15 mouse cellular contexts compared by ENCODE assay signal in the genomic region with DNA sequence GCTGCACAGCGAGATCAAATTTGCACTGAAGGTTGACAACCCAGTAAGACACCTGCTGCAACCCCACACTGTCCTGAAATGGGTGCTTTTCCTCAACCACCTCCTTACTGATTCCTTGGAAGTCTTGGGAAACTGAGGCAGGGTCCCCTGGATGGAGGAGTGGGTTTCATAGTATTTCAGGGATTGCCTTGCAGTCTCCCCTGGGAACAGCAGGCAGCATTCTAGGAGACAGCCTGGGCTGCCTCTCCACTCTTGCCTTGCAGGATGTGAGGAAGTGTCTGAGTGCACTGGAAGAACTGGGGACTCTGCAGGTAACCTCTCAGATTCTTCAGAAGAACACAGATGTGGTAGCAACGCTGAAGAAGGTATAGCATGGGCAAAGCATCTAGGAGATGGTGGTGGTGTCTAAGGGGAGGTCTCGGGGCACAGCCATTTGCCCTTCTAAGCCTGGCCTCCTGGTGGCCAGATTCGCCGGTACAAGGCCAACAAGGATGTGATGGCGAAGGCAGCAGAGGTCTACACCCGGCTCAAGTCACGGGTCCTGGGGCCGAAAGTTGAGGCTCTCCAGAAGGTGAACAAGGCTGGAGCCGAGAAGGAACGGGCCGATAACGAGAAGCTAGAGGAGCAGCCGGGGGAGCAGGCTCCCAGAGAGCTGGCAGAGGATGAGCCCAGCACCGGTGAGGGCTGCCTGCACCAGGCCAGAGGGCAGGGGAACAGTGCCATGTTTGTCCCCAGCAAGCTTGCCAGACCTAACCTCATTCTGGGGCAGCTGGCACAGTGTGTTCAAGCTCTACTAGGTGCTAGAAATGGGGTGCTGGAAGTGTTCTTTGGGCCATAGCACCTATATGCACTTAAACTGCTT. TPM values are rescaled to one million over a fixed set of nuclear protein-coding genes. Genes with fewer than 3 reads are reported as not detected.
DNase-seq lines count a peak whose midpoint lies in the region; ATAC-seq and TF ChIP-seq lines count a peak whose summit lies in the region.
"Had no signal": no experiment of that assay in that cellular context is flagged by ENCODE, and none has a peak within 500 bp of the region (broad histone marks: within the 10 kb centered on the region; RNA-seq: fewer than 3 reads in every experiment).

No protein-coding gene starts in this region.

- no peak overlapping the region for H3K27ac ChIP-seq in hindbrain, postnatal 0 days
- H3K27ac ChIP-seq in hindbrain, embryonic 12.5 days, result no peak overlapping the region
- no peak overlapping the region for H3K27ac ChIP-seq in stomach, postnatal 0 days (replicated peaks)
- H3K27ac ChIP-seq: heart, embryonic 10.5 days; liver, embryonic 15.5 days; neural tube, embryonic 13.5 days; stomach, embryonic 15.5 days had no signal

- no peaks in the 10 kb centered on the region for H3K27me3 ChIP-seq in hindbrain, postnatal 0 days (ENCODE audit: insufficient read depth, low read length)
- no peaks in the 10 kb centered on the region for H3K27me3 ChIP-seq in hindbrain, embryonic 12.5 days
- H3K27me3 ChIP-seq in stomach, postnatal 0 days (ENCODE audit: control insufficient read depth, insufficient read depth, low read length), result no peaks in the 10 kb centered on the region
- H3K27me3 ChIP-seq: liver, embryonic 15.5 days; neural tube, embryonic 13.5 days; stomach, embryonic 15.5 days had no signal

- ATAC-seq in hindbrain, postnatal 0 days, result no peak
- no peak for ATAC-seq in hindbrain, embryonic 12.5 days (ENCODE audit: low FRiP score)
- ATAC-seq in stomach, postnatal 0 days (ENCODE audit: low FRiP score, low TSS enrichment), result no peak

- H3K4me1 ChIP-seq in hindbrain, postnatal 0 days (ENCODE audit: insufficient read depth, low read length), result no peaks in the 10 kb centered on the region
- H3K4me1 ChIP-seq in hindbrain, embryonic 12.5 days, result no peaks in the 10 kb centered on the region
- H3K4me1 ChIP-seq in stomach, postnatal 0 days (replicated peaks; ENCODE audit: control insufficient read depth, insufficient read depth), result no peaks in the 10 kb centered on the region
- H3K4me1 ChIP-seq: heart, embryonic 10.5 days; liver, embryonic 15.5 days; neural tube, embryonic 13.5 days; stomach, embryonic 15.5 days had no signal

- no peak overlapping the region for H3K4me2 ChIP-seq in hindbrain, postnatal 0 days (ENCODE audit: low read depth, low read length)
- no peak overlapping the region for H3K4me2 ChIP-seq in hindbrain, embryonic 12.5 days (replicated peaks)
- H3K4me2 ChIP-seq in stomach, postnatal 0 days (replicated peaks; ENCODE audit: low read depth), result no peak overlapping the region
- H3K4me2 ChIP-seq: liver, embryonic 15.5 days; neural tube, embryonic 13.5 days; stomach, embryonic 15.5 days had no signal

- peak; percentile 30 for TF ChIP-seq CTCF in hindbrain, postnatal 0 days (IDR thresholded peaks at IDR 0.05; ENCODE audit: low read depth)
- TF ChIP-seq CTCF in stomach, postnatal 0 days (IDR thresholded peaks at IDR 0.05; ENCODE audit: low read depth), result peak; percentile 41

- DNase-seq in adrenal gland, adult 2 months, result peak; percentile 19
- no peak for DNase-seq in adrenal gland, adult 18-20 months (ENCODE audit: low spot score in 2 of 2)
- DNase-seq in hindbrain, postnatal 0 days (ENCODE audit: low spot score), result no peak
- peak; percentile 42 for DNase-seq in thymus, postnatal 4 days
- DNase-seq in thymus, postnatal 36 days, result no peak
- DNase-seq in stomach, postnatal 0 days (ENCODE audit: low spot score), result no peak
- no peak for DNase-seq in layer of hippocampus, postnatal 36 days
- DNase-seq: cerebellum, adult 11-12 months; kidney, adult 18-20 months had no signal

- no peak overlapping the region for H3K9ac ChIP-seq in hindbrain, postnatal 0 days (replicated peaks; ENCODE audit: low read length)
- no peak overlapping the region for H3K9ac ChIP-seq in hindbrain, embryonic 12.5 days
- no peak overlapping the region for H3K9ac ChIP-seq in stomach, postnatal 0 days (ENCODE audit: low read length)
- H3K9ac ChIP-seq: liver, embryonic 15.5 days; neural tube, embryonic 13.5 days; stomach, embryonic 15.5 days had no signal

- H3K9me3 ChIP-seq in hindbrain, postnatal 0 days (ENCODE audit: low read length), result no peaks in the 10 kb centered on the region
- no peaks in the 10 kb centered on the region for H3K9me3 ChIP-seq in hindbrain, embryonic 12.5 days (replicated peaks)
- no peaks in the 10 kb centered on the region for H3K9me3 ChIP-seq in stomach, postnatal 0 days (ENCODE audit: control insufficient read depth, low read length)
- H3K9me3 ChIP-seq: heart, embryonic 10.5 days; liver, embryonic 15.5 days; neural tube, embryonic 13.5 days; stomach, embryonic 15.5 days had no signal

- WGBS in hindbrain, postnatal 0 days, result 92% methylated on average over 15 of the region's 15 CpGs
- 94% methylated on average over 15 of the region's 15 CpGs for WGBS in hindbrain, embryonic 12.5 days
- WGBS in stomach, postnatal 0 days, result 91% methylated on average over 15 of the region's 15 CpGs

- peaks cover 69% of the 10 kb centered on the region for H3K36me3 ChIP-seq in hindbrain, postnatal 0 days (ENCODE audit: insufficient read depth, low read length)
- peaks cover 93% of the 10 kb centered on the region for H3K36me3 ChIP-seq in hindbrain, embryonic 12.5 days
- peaks cover 31% of the 10 kb centered on the region for H3K36me3 ChIP-seq in stomach, postnatal 0 days (ENCODE audit: control insufficient read depth, insufficient read depth, low read length)

- no peak for TF ChIP-seq EP300 in stomach, postnatal 0 days (optimal IDR thresholded peaks at IDR 0.05)

- H3K4me3 ChIP-seq in hindbrain, postnatal 0 days (ENCODE audit: low read length), result no peak overlapping the region
- no peak overlapping the region for H3K4me3 ChIP-seq in hindbrain, embryonic 12.5 days
- no peak overlapping the region for H3K4me3 ChIP-seq in stomach, postnatal 0 days (ENCODE audit: low read depth, low read length)
- H3K4me3 ChIP-seq: heart, embryonic 10.5 days; liver, embryonic 15.5 days; neural tube, embryonic 13.5 days; stomach, embryonic 15.5 days had no signal

RNA-seq across cellular contexts. Expression of a gene that starts 10.7 kb away (rescaled TPM):
- total RNA-seq in adrenal gland, adult 2 months (2021), result 100 to 1,000 TPM in 1 of 2 experiments, 10 to 100 TPM in 1; 92.6 to 121 TPM
- 100 and 184 TPM in 2 replicates for polyA plus RNA-seq in adrenal gland, adult 2 months (2012; rRNA removed)
- 100 to 1,000 TPM in 1 of 2 experiments, 10 to 100 TPM in 1; 65.0 to 212 TPM for total RNA-seq in adrenal gland, adult 18-20 months (2021)
- total RNA-seq in hindbrain, postnatal 0 days (2014; rRNA removed), result 0.61 and 0.99 TPM in 2 replicates
- 0.08 and 0.11 TPM in 2 replicates for polyA plus RNA-seq in hindbrain, postnatal 0 days (2015; fragmentation: Nextera tagmentation; extraction: Ambion mirVana)
- 0.06 and 0.09 TPM in 2 replicates for polyA plus RNA-seq in hindbrain, embryonic 12.5 days (2016; fragmentation: Nextera tagmentation; extraction: Ambion mirVana)
- polyA plus RNA-seq in stomach, postnatal 0 days (2015; fragmentation: Nextera tagmentation; extraction: Ambion mirVana), result 0.95 and 1.4 TPM in 2 replicates
- 1 to 10 TPM; 1.4 to 6.8 TPM for total RNA-seq in layer of hippocampus, postnatal 36 days (2021)

RNA-seq across cellular contexts. Expression of a gene that starts 18.5 kb away (rescaled TPM):
- total RNA-seq in adrenal gland, adult 2 months (2021), result 10 to 100 TPM; 59.5 to 71.9 TPM
- polyA plus RNA-seq in adrenal gland, adult 2 months (2012; rRNA removed), result 42.9 and 91.7 TPM in 2 replicates
- total RNA-seq in adrenal gland, adult 18-20 months (2021), result 10 to 100 TPM; 53.7 to 67.4 TPM
- 2.2 and 3.3 TPM in 2 replicates for total RNA-seq in hindbrain, postnatal 0 days (2014; rRNA removed)
- polyA plus RNA-seq in hindbrain, postnatal 0 days (2015; fragmentation: Nextera tagmentation; extraction: Ambion mirVana), result 4.1 and 4.4 TPM in 2 replicates
- polyA plus RNA-seq in hindbrain, embryonic 12.5 days (2016; fragmentation: Nextera tagmentation; extraction: Ambion mirVana), result 0.42 and 0.62 TPM in 2 replicates
- polyA plus RNA-seq in stomach, postnatal 0 days (2015; fragmentation: Nextera tagmentation; extraction: Ambion mirVana), result 0.48 and 0.65 TPM in 2 replicates
- total RNA-seq in layer of hippocampus, postnatal 36 days (2021), result under 1 TPM; 0.40 to 0.63 TPM

RNA-seq across cellular contexts. Expression of a gene that starts 19.5 kb away (rescaled TPM):
- total RNA-seq in adrenal gland, adult 2 months (2021), result 10 to 100 TPM; 52.7 to 63.7 TPM
- polyA plus RNA-seq in adrenal gland, adult 2 months (2012; rRNA removed), result 93.5 and 97.9 TPM in 2 replicates
- total RNA-seq in adrenal gland, adult 18-20 months (2021), result 10 to 100 TPM; 53.9 to 67.0 TPM
- total RNA-seq in hindbrain, postnatal 0 days (2014; rRNA removed), result 57.5 and 70.0 TPM in 2 replicates
- polyA plus RNA-seq in hindbrain, postnatal 0 days (2015; fragmentation: Nextera tagmentation; extraction: Ambion mirVana), result 109 and 119 TPM in 2 replicates
- 167 and 177 TPM in 2 replicates for polyA plus RNA-seq in hindbrain, embryonic 12.5 days (2016; fragmentation: Nextera tagmentation; extraction: Ambion mirVana)
- 37.8 and 38.4 TPM in 2 replicates for polyA plus RNA-seq in stomach, postnatal 0 days (2015; fragmentation: Nextera tagmentation; extraction: Ambion mirVana)
- total RNA-seq in layer of hippocampus, postnatal 36 days (2021), result 100 to 1,000 TPM; 115 to 121 TPM

RNA-seq across cellular contexts. Expression of a gene that starts 22.9 kb away (rescaled TPM):
- total RNA-seq in adrenal gland, adult 2 months (2021), result 10 to 100 TPM; 23.9 to 45.5 TPM
- polyA plus RNA-seq in adrenal gland, adult 2 months (2012; rRNA removed), result 134 and 212 TPM in 2 replicates
- total RNA-seq in adrenal gland, adult 18-20 months (2021), result 10 to 100 TPM; 21.2 to 57.7 TPM
- total RNA-seq in hindbrain, postnatal 0 days (2014; rRNA removed), result 0.21 TPM in 1 of 2 replicates, not detected in the other
- polyA plus RNA-seq in hindbrain, postnatal 0 days (2015; fragmentation: Nextera tagmentation; extraction: Ambion mirVana), result 0.90 and 0.95 TPM in 2 replicates
- polyA plus RNA-seq in hindbrain, embryonic 12.5 days (2016; fragmentation: Nextera tagmentation; extraction: Ambion mirVana), result 0.25 and 0.27 TPM in 2 replicates
- polyA plus RNA-seq in stomach, postnatal 0 days (2015; fragmentation: Nextera tagmentation; extraction: Ambion mirVana), result 1.2 and 1.9 TPM in 2 replicates
- total RNA-seq in layer of hippocampus, postnatal 36 days (2021), result 1 to 10 TPM in 1 of 2 experiments, under 1 TPM in 1; 0.40 to 1.7 TPM
- polyA plus RNA-seq: heart, embryonic 10.5 days; hindbrain, embryonic 11.5 days had no signal

RNA-seq across cellular contexts. Expression of a gene that starts 24.1 kb away (rescaled TPM):
- 10 to 100 TPM; 83.2 to 83.8 TPM for total RNA-seq in adrenal gland, adult 2 months (2021)
- 67.8 and 91.2 TPM in 2 replicates for polyA plus RNA-seq in adrenal gland, adult 2 months (2012; rRNA removed)
- 10 to 100 TPM; 63.6 to 77.6 TPM for total RNA-seq in adrenal gland, adult 18-20 months (2021)
- 92.0 and 111 TPM in 2 replicates for total RNA-seq in hindbrain, postnatal 0 days (2014; rRNA removed)
- polyA plus RNA-seq in hindbrain, postnatal 0 days (2015; fragmentation: Nextera tagmentation; extraction: Ambion mirVana), result 75.2 and 77.7 TPM in 2 replicates
- polyA plus RNA-seq in hindbrain, embryonic 12.5 days (2016; fragmentation: Nextera tagmentation; extraction: Ambion mirVana), result 62.4 and 64.5 TPM in 2 replicates
- polyA plus RNA-seq in stomach, postnatal 0 days (2015; fragmentation: Nextera tagmentation; extraction: Ambion mirVana), result 43.0 and 45.1 TPM in 2 replicates
- total RNA-seq in layer of hippocampus, postnatal 36 days (2021), result 10 to 100 TPM; 84.6 to 87.3 TPM

Comparison
In these comparisons a context has a peak if more than half of its experiments do, and no peak if none do; other contexts are left out.
1. DNase-seq: peak in adrenal gland, adult 2 months (single experiment) and thymus, postnatal 4 days (single experiment); none in adrenal gland, adult 18-20 months (0 of 2), hindbrain, postnatal 0 days (single experiment), thymus, postnatal 36 days (0 of 2), stomach, postnatal 0 days (single experiment) and layer of hippocampus, postnatal 36 days (0 of 2).
2. RNA of a gene that starts 10.7 kb away (total RNA-seq): 65.0 to 212 TPM in adrenal gland, adult 18-20 months and 92.6 to 121 TPM in adrenal gland, adult 2 months; 1.4 to 6.8 TPM in layer of hippocampus, postnatal 36 days and 0.61 to 0.99 TPM in hindbrain, postnatal 0 days; every median in the first group is over 4 times any median in the second.
3. RNA of a gene that starts 18.5 kb away (total RNA-seq): 59.5 to 71.9 TPM in adrenal gland, adult 2 months and 53.7 to 67.4 TPM in adrenal gland, adult 18-20 months; 2.2 to 3.3 TPM in hindbrain, postnatal 0 days and 0.40 to 0.63 TPM in layer of hippocampus, postnatal 36 days; every median in the first group is over 10 times any median in the second.